Mouse (Mus musculus) cerebral cortex, adult 2 months (tissue): ENCODE data around the gene Grin2d.

Source experiments
- WGBS: fragments of 180-500 bp; shearing (Covaris S2); methylation state at CpG from one replicate; pipeline ENCODE4 v1.1.7; 2018; 5-methylcytosine and 5-hydroxymethylcytosine counted together

The Grin2d gene

DNA sequence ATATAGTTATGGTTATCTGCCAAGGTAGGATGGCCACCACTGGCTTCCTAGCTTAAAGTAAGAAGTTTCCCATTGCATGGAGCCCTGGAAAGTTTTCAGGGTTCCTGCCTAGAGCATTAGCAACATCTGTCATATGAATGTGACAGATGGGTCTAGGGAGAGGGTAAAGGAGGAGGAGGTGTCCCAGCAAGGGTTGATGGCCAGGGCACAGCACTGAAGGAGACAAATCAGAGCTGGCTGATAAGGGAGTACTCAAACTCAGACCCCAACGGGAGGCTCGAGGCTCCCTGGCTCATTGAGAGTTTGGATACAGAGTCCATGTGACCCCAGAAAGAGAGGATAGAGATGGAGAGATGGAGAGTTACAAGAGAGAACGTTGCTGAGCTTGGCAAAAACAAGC, 27.5 kb downstream of the Grin2d start:
- WGBS, result 76% methylated on average over 3 of the region's 3 CpGs

DNA sequence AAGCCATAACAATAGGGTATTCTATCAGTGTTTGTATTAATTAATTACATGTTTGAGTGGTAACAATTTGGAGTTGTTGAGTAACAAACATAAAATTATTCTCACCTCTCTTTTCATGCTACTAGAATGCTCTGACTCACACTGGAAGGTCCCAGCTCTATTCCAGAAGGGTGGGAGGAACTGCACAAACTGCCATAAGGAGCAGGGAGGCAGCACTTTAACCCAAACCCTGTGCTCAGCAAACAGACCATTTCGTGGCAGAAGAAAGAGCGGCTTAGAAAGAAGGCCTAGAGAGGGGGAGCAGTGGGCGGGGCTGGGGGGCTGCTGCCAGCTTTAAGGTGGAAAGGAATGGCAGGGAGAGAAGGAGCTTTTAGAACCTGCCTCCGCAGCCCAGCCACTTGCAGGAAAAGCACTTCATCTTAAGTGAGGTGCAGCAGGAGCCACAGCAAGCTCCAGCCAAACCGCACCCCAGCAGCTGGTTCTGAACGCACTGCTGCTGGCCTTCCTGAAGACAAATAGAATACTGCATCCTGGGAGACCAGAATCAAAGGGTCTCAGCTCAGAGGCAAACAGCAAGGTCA, 29.6 kb downstream of the Grin2d start:
- WGBS, result 33% methylated on average over 6 of the region's 6 CpGs

DNA sequence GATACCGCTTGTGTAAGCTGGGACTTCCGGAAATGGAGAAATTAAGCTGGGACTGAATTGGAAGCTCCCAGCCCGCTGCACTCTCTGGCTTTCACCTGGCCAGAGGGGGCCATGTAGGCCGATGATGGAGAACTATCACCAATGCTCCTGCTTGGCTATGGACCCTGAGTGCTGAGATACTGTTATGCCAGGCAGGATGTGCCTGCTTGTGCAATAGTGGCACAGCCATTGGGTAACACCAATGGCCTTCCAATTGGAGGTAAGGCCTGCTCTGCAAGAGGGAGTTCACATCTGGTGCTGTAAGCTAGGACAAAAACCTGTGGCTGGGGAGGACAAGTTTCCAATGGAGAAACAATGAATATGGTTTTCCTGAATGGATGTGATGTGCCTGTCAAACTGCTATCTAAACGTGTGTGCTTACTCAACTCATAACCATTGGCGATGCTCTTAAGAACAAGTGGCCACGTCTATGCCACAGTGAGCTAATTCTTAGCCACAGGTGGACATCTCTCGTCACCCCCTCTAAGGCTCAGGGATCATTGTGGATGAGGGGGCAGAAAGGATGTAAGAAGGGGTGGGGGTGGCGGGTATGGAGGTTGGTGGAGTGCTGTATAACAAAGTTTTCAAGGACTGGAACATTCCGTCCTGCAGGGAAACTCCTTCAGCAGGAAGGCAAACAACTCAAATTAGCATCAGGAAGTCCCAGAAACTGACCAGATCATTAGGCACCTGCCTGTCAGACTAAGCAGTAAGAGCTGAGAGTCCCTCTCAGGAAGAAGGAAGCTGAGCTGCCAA, 35.0 kb downstream of the Grin2d start:
- 93% methylated on average over 10 of the region's 10 CpGs for WGBS

DNA sequence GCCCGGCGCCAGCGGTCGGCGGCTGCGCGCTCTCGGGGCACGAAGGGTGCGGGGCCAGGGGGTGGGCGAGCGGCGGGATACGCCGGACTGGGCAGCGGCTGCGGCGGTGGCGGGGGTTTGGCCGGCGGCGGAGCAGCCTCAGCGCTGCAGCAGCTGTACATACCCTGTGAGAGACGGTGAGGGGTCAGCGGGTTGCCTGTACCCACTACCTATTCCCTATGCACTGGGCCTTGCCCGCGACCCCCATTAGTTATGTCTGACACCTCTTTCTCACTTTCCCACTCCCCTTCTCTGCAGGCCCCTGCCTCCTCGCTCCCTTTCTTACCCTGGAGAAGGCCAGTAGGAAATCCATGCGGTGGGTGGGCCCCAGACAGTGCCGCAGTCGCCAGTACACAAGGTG, 44.3 kb downstream of the Grin2d start:
- 28% methylated on average over 22 of the region's 31 CpGs for WGBS

DNA sequence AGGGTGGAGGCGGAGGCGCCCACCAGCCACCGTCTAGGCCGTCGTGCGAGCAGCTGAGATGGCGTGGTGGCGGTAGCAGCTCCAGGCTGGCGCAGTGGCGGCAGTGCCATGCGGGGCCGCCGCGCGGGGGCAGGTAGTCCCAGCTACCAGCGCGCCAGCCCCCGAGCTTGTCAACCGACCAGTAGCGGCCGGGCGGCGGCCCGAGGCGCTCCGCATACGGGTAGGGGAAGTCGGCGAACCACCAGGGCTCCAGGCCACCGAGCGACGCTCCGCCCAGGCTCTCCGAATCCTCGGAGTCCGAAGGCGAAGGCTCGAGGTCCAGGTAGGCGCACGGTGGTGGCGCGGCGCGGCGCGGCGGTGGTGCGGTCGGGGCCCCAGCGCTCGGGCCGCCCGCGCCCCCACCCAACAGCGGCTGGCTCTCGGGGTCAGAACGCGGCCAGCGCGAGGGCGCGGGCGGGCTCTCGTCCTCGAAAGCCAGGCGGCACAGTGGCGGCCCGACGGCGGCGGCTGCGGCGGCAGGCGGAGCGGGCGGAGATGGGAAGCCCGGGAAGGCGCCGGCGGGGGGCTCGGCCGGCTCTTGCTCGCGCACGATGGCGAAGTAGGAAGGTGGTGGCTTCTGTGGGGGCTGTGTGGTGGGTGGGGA, 44.9 kb downstream of the Grin2d start:
- 9% methylated on average over 82 of the region's 86 CpGs for WGBS

GRCm38 (mm10) chr7:45832428-45832827, 45.8 kb downstream of the Grin2d start:
- 14% methylated on average over 30 of the region's 30 CpGs for WGBS

GRCm38 (mm10) chr7:45831128-45831525, 47.1 kb downstream of the Grin2d start:
- WGBS, result 17% methylated on average over 5 of the region's 5 CpGs

- under 1% methylated on average over 35 of the region's 35 CpGs for WGBS
Measured at GRCm38 (mm10) chr7:45830427-45831127, 47.6 kb downstream of the Grin2d start, which contains the start of gene Grwd1. Grwd1 (minus strand) TSS chr7:45830944.

- 62% methylated on average over 7 of the region's 7 CpGs for WGBS
Measured at GRCm38 (mm10) chr7:45826631-45827030, 51.5 kb downstream of the Grin2d start.

GRCm38 (mm10) chr7:45824598-45824997, 53.6 kb downstream of the Grin2d start, which contains the start of gene Kcnj14:
Kcnj14 (minus strand) TSS chr7:45824782.
- WGBS, result 59% methylated on average over 7 of the region's 7 CpGs

DNA sequence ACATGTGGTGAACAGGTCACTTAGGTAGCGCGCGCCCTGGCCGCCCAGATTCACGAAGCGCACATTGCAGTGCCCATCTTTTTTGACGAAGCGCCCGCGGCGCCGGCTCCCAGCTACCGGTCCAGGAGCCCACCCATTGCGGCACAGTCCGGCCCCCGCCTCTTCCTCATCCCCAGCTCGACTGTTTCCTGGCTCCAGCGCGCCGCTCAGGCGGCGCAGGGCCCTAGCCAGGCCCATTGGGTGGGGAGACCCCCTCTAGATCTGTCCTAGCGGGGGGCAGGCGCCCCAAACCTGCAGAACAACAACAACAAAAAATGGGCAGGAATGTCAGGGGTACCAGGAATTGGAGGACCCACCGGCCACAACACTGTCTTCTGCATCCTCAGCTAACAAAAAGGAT, 58.3 kb downstream of the Grin2d start:
- WGBS, result 29% methylated on average over 25 of the region's 25 CpGs

DNA sequence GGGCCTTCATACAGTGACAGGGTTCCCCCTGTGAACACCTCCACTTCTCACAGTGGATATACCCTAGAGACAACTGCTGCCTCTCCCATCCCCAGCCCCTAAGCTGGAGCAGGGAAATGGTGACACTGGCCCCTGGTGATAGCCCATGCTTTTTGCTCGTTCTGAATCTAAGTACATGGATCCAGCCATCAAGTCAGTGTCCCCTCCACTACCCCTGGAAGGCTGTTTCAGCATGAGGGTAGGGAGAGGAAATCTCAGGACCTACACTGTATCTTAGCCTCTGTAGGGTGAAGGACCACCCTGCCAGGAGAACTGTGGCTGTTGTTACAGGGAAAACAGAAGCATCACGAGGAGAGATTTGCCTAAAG, 62.2 kb downstream of the Grin2d start:
- 58% methylated on average over 2 of the region's 2 CpGs for WGBS

GRCm38 (mm10) chr7:45815323-45815983, 62.7 kb downstream of the Grin2d start:
- 52% methylated on average over 10 of the region's 10 CpGs for WGBS

DNA sequence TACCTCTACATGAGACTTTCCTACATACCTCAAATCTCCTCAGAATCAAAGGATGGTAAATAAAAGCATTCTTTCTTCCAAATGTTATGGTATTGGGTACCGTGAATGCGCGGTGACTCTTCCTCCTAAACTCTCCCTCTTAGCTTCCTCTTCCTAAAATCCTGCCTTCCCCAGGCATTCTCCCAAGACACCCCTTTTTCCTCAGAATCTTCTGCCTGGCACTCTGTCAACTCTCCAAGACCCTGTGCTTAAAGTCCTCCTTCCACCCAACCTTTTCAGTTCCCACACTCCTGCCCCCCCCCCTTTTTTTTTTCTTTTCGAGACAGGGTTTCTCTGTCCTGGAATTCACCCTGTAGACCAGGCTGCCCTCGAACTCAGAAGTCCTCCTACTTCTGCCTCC, 63.3 kb downstream of the Grin2d start:
- WGBS, result under 1% methylated on average over 5 of the region's 5 CpGs

DNA sequence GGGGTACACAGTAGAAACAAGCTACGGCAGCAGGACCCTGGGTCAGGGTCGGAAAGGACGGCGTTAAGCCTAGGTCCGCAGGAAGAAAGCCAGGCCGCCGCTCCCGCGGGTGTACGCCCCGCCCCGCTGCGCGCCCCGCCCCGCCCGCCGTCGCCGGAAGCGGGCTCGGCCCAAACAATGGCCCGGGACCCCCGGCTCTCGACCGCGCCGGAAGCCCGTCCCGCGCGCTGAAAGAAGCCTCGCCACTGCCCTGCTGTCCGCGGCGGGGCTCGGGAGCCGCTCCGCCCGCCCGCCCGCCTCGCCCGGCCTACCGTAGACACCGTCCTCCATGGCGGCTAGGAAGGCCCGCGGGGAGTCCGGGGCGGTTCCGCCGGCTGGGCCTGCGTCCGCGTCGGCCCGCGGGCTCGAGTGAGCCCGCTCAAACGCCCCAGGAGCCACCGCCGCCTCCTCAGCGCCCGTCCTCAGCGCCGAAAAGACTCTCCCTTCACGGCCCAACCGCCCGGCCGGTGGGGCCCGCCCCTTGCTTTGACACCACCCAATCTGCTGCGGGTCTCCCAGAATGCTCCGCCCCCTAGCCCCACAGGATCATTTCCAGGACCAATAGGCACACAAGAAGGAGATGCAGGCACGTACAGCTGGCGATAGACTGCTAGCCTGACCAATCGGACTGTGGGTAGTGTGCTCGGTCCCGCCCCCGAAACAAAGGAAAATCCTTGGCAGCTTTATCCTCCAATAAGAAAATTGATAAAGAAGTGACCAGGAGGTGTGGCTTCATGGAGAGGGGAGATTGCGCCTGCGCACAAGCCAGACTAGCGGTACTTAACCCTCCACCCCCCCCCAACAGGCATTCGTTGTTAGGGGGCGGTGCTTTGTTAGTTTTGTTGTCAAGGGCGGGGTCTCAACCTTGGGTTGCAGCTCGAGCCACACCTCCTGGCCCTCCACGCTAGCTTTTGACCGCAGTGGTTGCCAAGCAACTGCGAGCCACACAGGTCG, 64.1 kb downstream of the Grin2d start, which contains the start of gene Cyth2:
Gene Cyth2, minus strand, starts transcription at position 795 of the 993 bp plus-strand sequence.
- WGBS, result under 1% methylated on average over 90 of the region's 92 CpGs

DNA sequence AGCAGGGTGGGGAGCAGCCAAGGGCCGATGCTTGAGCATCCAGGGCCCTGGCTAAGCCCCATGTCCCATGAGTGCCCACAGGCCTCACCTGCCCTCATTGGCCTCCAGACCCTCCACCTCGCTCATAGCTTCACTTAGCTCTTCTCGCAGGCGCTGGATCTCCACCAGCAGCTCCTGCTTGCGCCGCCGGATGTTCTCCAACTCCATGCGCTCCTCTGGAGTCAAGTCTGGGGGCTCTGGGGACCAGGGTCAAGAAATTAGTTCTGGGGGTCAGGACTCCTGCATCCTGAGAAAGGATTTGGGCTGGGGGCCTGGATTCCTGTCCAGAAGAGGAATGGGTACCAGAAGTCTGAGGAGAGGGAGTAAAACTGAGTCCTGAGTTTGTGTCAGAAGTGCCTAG, 65.3 kb downstream of the Grin2d start:
- WGBS, result 85% methylated on average over 8 of the region's 8 CpGs

DNA sequence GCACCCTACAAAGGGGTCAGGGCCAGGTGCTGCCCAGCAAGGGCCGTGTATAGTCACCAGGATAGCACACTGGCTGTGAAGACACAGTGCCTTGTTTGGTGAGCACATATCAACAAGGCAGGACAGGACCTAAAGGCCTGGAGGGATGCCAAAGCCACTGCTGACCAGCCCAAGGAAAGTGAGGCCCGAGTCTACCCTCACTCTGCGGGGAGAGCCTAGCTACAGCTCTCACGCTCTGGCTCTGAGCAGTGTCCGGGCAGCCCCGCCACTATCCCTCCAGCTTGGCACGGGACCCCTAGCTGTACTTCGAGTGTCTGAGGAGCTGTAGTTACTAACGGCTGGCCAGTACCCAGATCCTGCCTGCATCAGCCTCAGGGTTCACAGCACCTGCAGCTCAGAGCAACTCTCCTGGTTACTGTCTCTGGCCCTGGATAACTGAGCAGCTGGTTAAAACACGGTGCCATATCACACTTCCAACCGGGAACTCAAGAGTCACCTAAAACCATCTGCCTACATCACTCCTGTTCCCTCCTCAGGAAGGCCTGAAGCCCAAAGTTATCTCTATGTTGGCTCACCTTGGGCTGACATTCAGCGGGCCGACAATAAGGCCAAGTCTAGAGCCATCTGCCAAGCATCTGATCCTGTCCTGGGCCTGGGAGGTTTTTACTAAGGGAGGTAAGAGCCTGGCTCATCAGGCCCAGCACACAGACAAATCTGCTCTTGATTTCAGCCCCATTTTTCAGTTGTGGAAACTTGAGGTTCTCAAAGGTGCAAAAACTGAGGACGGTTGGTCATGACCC, 68.7 kb downstream of the Grin2d start:
- 64% methylated on average over 14 of the region's 14 CpGs for WGBS

DNA sequence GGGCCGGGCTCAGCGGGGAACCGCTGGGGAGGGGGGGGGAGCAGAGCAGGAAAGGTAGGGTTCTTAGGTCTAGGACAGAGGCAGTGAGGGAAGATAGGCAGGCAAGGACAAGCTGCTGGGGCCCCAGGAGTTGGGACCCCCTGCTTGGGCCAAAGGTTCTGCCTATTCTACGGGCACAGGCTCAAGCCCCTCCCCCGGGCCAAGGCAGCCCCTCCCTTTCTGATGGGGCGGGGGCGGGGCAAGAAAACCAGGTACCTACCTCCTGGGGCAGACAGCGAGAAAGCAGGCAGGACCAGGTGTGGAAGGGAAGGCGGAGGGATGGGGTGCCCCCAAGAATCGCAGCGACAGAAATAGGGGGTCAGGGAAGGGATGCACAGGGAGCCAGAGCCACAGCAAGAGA, 69.7 kb downstream of the Grin2d start:
- WGBS, result 39% methylated on average over 11 of the region's 11 CpGs

GRCm38 (mm10) chr7:45805941-45806340, 72.2 kb downstream of the Grin2d start:
- WGBS, result 59% methylated on average over 5 of the region's 5 CpGs

DNA sequence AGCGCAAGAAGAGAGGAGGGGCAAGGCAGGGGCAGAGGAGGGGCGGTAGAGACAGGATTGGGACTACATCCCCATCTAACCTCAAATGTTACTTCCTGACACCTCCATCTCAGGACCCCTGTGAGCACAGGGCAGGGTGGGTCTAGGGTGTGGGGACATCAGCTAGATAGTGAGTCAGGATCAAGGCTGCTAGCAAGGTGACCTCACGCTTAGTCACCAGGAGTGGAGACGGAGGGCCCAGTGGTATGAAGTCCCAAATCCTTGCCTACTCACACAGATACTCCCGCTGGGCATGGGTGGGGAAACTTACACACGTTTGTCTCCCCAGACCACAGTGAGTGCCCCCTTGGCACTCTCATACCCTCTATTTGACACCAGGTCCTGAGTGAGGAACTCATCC, 75.6 kb downstream of the Grin2d start:
- 85% methylated on average over 6 of the region's 6 CpGs for WGBS
